Mouse (Mus musculus) hindbrain, embryonic 16.5 days (tissue): ENCODE data around the gene Inpp5e. TPM values are rescaled to one million over a fixed set of nuclear protein-coding genes. Genes with fewer than 3 reads are reported as not detected.

ENCODE experiments used
- ATAC-seq: fragments of 200-750 bp; cut with Nextera tagmentation; 2 replicates; pipeline ENCODE4 v1.8.0; 2017; ENCODE audit warnings: moderate TSS enrichment, moderate library complexity
- H3K27ac ChIP-seq: fragments of 300-500 bp; sonication (generic); 2 replicates; pipeline ENCODE4 v1.5.1; 2014; ENCODE audit warnings: low read depth, mild to moderate bottlenecking, control low read depth, low read length, moderate library complexity
- H3K27me3 ChIP-seq: fragments of 300-500 bp; sonication (generic); replicated peaks from 2 replicates; pipeline ENCODE4 v1.6.1; 2014; ENCODE audit warnings: low read length; ENCODE audit not compliant: control insufficient read depth, insufficient read depth
- H3K36me3 ChIP-seq: fragments of 300-500 bp; sonication (generic); 2 replicates; pipeline ENCODE4 v1.6.1; 2014; ENCODE audit warnings: mild to moderate bottlenecking, low read length, moderate library complexity, mixed read lengths; ENCODE audit not compliant: control insufficient read depth, insufficient read depth
- H3K4me1 ChIP-seq: fragments of 300-500 bp; sonication (generic); 2 replicates; pipeline ENCODE4 v1.6.1; 2014; ENCODE audit warnings: low read depth, low read length; ENCODE audit not compliant: control insufficient read depth, insufficient read depth
- H3K4me2 ChIP-seq: fragments of 300-500 bp; sonication (generic); 2 replicates; pipeline ENCODE4 v1.6.1; 2014; ENCODE audit warnings: mild to moderate bottlenecking, low read length, control low read depth, moderate library complexity
- H3K4me3 ChIP-seq: fragments of 300-500 bp; sonication (generic); 2 replicates; pipeline ENCODE4 v1.5.1; 2014; ENCODE audit warnings: mild to moderate bottlenecking, low read length, control low read depth, moderate library complexity
- H3K9ac ChIP-seq: fragments of 300-500 bp; sonication (generic); 2 replicates; pipeline ENCODE4 v1.6.1; 2014; ENCODE audit warnings: low read depth, mild to moderate bottlenecking, control low read depth, low read length, moderate library complexity
- H3K9me3 ChIP-seq: fragments of 300-500 bp; sonication (generic); 2 replicates; pipeline ENCODE4 v1.6.1; 2014; ENCODE audit warnings: mild to moderate bottlenecking, low read length, moderate library complexity; ENCODE audit not compliant: control insufficient read depth
- WGBS: fragments of 180-500 bp; shearing (Covaris S2); extraction: QIAGEN DNeasy Blood & Tissue Kit; methylation state at CpG from one replicate; pipeline ENCODE4 v1.1.7; 2014; 5-methylcytosine and 5-hydroxymethylcytosine counted together
- polyA plus RNA-seq: library from polyadenylated mRNA; unstranded; fragments of >200 nt; fragmentation: Nextera tagmentation; extraction: Ambion mirVana; gene quantifications from 2 replicates; pipeline ENCODE4 v1.2.1, GENCODE M21; 2015

Inpp5e gene
- polyA plus RNA-seq, 1 experiment from 2014 or later: 24.9 TPM

DNA sequence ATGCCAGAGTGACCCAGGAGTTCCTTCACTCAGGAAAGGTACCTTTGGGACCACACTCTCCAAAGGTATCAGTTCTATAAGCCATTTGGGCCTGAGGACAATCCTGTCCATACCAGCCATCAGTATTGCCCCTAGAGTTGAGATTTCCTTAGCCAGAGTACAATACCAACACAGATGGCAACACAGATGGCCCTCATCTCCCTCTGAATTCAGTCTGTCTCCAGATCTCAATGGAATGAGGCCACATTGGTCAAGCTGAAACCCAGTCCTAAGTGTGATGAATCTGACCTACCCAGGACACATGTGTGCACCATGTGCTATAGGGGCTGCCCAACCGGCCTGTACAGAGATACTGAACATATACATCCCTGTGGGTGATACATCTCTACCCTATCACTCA lies 6.7 kb downstream of the Inpp5e start:
- ATAC-seq: no peak
- no peak overlapping the region for H3K27ac ChIP-seq
- peaks cover 27% of the 10 kb centered on the region for H3K4me1 ChIP-seq
- no peak overlapping the region for H3K4me3 ChIP-seq
- WGBS: 86% methylated on average over 1 of the region's 1 CpGs
- H3K9me3 ChIP-seq: no peaks in the 10 kb centered on the region
- peaks cover 34% of the 10 kb centered on the region for H3K36me3 ChIP-seq
- H3K27me3 ChIP-seq: no peaks in the 10 kb centered on the region
- no peak overlapping the region for H3K9ac ChIP-seq
- H3K4me2 ChIP-seq: no peak overlapping the region

GRCm38 (mm10) chr2:26401023-26401422 lies 8.0 kb downstream of the Inpp5e start:
- no peak overlapping the region for H3K27ac ChIP-seq
- H3K9me3 ChIP-seq: no peaks in the 10 kb centered on the region
- peaks cover 15% of the 10 kb centered on the region for H3K4me1 ChIP-seq
- no peaks in the 10 kb centered on the region for H3K27me3 ChIP-seq
- peaks cover 41% of the 10 kb centered on the region for H3K36me3 ChIP-seq
- WGBS: 91% methylated on average over 4 of the region's 4 CpGs
- ATAC-seq: no peak
- no peak overlapping the region for H3K4me2 ChIP-seq
- H3K4me3 ChIP-seq: no peak overlapping the region
- no peak overlapping the region for H3K9ac ChIP-seq

DNA sequence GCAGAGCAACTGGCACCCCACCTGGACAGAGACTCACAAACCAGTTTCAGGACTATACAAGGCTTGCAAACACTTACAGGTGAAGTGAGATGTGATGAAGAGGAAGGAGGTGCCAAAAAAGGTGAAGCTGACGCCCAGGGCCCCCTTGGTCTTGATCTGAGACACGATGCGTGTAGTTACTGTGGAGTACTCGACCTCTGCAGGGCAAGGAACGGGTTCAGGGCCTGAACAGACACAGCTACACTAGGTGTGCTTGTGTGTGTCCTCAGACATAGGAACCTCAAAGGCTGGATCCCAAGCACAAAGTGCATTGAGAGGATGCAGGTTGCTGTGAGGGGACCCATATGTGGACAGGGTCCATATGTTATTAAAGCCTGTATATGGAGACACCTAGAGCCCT lies 8.7 kb downstream of the Inpp5e start:
- ATAC-seq: no peak
- 90% methylated on average over 5 of the region's 5 CpGs for WGBS

DNA sequence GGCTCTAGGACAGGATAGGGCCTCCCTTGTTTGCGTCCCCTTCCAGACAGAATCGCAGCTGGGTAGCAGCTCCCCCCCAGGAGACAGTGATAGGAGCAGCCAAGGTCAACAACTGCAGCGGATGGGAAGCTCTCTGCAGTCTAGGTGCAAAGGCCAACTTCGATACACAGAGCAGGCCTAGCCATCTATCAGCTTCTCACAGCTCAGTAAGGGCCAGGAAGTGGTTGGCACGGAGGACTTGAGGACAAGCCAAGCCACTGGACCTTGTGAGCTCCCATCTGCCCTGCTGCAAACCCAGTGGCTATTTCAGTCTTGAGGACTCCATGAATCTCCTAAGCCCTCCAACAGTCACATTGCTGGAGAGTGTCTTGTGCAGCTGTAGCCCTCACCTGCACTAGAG lies 9.4 kb downstream of the Inpp5e start:
- H3K4me1 ChIP-seq: peaks cover 1% of the 10 kb centered on the region; the same call in 1 of the 2 replicates
- H3K4me3 ChIP-seq: no peak overlapping the region
- no peak overlapping the region for H3K27ac ChIP-seq
- no peaks in the 10 kb centered on the region for H3K9me3 ChIP-seq
- no peak for ATAC-seq
- WGBS: 88% methylated on average over 5 of the region's 5 CpGs
- peaks cover 54% of the 10 kb centered on the region for H3K36me3 ChIP-seq
- no peak overlapping the region for H3K9ac ChIP-seq
- no peak overlapping the region for H3K4me2 ChIP-seq
- H3K27me3 ChIP-seq: no peaks in the 10 kb centered on the region

More for the DNA sequence above, 8.7 kb downstream of the Inpp5e start:
- no peak overlapping the region for H3K4me2 ChIP-seq
- H3K9ac ChIP-seq: no peak overlapping the region
- peaks cover 48% of the 10 kb centered on the region for H3K36me3 ChIP-seq
- H3K4me3 ChIP-seq: no peak overlapping the region
- H3K27me3 ChIP-seq: no peaks in the 10 kb centered on the region
- peaks cover 8% of the 10 kb centered on the region for H3K4me1 ChIP-seq
- H3K9me3 ChIP-seq: no peaks in the 10 kb centered on the region
- no peak overlapping the region for H3K27ac ChIP-seq

GRCm38 (mm10) chr2:26398978-26399377 lies 10.0 kb downstream of the Inpp5e start:
- no peak overlapping the region for H3K4me2 ChIP-seq
- 92% methylated on average over 8 of the region's 8 CpGs for WGBS
- no peak overlapping the region for H3K9ac ChIP-seq
- no peaks in the 10 kb centered on the region for H3K27me3 ChIP-seq
- H3K36me3 ChIP-seq: peaks cover 59% of the 10 kb centered on the region
- no peaks in the 10 kb centered on the region for H3K9me3 ChIP-seq
- H3K4me3 ChIP-seq: no peak overlapping the region
- no peaks in the 10 kb centered on the region for H3K4me1 ChIP-seq
- ATAC-seq: no peak
- H3K27ac ChIP-seq: no peak overlapping the region

GRCm38 (mm10) chr2:26391617-26392016 lies 17.4 kb downstream of the Inpp5e start:
- no peak overlapping the region for H3K27ac ChIP-seq

DNA sequence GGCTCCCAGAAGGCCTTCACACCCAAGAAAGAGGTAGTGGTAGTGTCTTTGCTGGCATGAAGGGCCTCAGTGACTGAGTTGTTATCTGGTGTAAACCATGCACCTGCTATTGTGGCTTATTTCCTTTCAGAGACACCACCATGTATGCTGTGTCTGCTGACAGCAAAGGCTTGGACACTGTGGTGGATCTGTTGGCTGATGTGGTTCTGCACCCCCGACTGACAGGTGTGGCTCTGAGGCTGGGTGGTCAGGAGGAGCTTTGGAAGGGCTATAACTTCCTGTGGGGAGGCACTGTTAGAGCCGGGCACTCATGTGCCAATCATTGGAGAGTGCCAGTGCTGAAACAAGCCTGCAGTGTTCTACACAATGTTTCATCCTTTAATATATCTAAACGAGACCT lies 18.0 kb downstream of the Inpp5e start:
- peaks cover 64% of the 10 kb centered on the region for H3K36me3 ChIP-seq
- H3K27ac ChIP-seq: no peak overlapping the region
- H3K9ac ChIP-seq: no peak overlapping the region
- peaks cover 22% of the 10 kb centered on the region for H3K4me1 ChIP-seq
- no peak overlapping the region for H3K4me3 ChIP-seq
- no peak overlapping the region for H3K4me2 ChIP-seq
- H3K9me3 ChIP-seq: no peaks in the 10 kb centered on the region
- H3K27me3 ChIP-seq: no peaks in the 10 kb centered on the region
- WGBS: 85% methylated on average over 3 of the region's 3 CpGs
- no peak for ATAC-seq

More at GRCm38 (mm10) chr2:26391617-26392016, 17.4 kb downstream of the Inpp5e start:
- no peak overlapping the region for H3K4me3 ChIP-seq
- 91% methylated on average over 6 of the region's 6 CpGs for WGBS
- H3K4me1 ChIP-seq: peaks cover 22% of the 10 kb centered on the region
- H3K9ac ChIP-seq: no peak overlapping the region
- H3K9me3 ChIP-seq: no peaks in the 10 kb centered on the region
- no peak overlapping the region for H3K4me2 ChIP-seq
- ATAC-seq: no peak
- peaks cover 64% of the 10 kb centered on the region for H3K36me3 ChIP-seq
- no peaks in the 10 kb centered on the region for H3K27me3 ChIP-seq

GRCm38 (mm10) chr2:26389154-26389690 lies 19.8 kb downstream of the Inpp5e start, which contains the start of the genes Entr1 and Pmpca:
Gene Entr1, minus strand, starts transcription at chr2:26389316.
Gene Pmpca, plus strand, starts transcription at chr2:26389339.
- peaks cover 63% of the 10 kb centered on the region for H3K36me3 ChIP-seq
- peak within 1 kb of the TSS; percentile 95 for H3K4me3 ChIP-seq
- under 1% methylated on average over 60 of the region's 60 CpGs for WGBS
- peak; percentile 94 for ATAC-seq
- peak within 1 kb of the TSS; percentile 96 for H3K9ac ChIP-seq
- peaks cover 22% of the 10 kb centered on the region for H3K4me1 ChIP-seq
- H3K4me2 ChIP-seq: peak within 1 kb of the TSS; percentile 97
- no peaks in the 10 kb centered on the region for H3K9me3 ChIP-seq
- H3K27me3 ChIP-seq: no peaks in the 10 kb centered on the region
- H3K27ac ChIP-seq: peak within 1 kb of the TSS; percentile 81

DNA sequence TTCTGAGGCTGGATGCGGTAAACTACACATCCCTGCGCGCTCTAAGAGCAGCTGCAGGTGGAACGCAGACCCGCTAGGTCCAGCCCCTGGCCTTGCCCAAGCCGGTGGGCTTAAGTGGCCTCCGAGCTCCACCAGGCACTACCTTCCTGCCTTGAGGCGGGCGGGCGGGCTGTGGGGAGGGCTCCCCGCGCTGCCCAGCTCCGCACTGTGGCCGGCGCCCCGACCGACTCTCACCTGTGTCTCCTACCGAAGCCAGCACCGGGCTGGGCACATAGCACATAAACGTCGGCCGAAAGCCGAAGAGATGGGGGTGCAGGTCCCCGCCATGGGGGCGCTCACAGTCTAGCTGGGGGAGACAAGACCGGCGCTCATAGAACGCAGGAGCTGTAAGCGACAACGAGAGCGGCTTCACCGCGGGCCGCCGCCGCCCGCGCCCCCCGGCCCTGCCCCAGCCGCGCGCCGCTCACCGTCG lies 20.3 kb downstream of the Inpp5e start:
- Histone ChIP-seq H3K27ac (peak overlapping the region; percentile 81), H3K4me2 (peak overlapping the region; percentile 97), H3K4me3 (peak overlapping the region; percentile 95), H3K9me3 (no peaks in the 10 kb centered on the region), H3K36me3 (peaks cover 62% of the 10 kb centered on the region), H3K4me1 (peaks cover 22% of the 10 kb centered on the region), H3K9ac (peak overlapping the region; percentile 96), H3K27me3 (no peaks in the 10 kb centered on the region)
- ATAC-seq: peak; percentile 64
- WGBS: under 1% methylated on average over 37 of the region's 45 CpGs
